Mouse (Mus musculus) liver, embryonic 14.5 days (tissue): ENCODE measurements around the gene Whrn. TPM values are rescaled to one million over a fixed set of nuclear protein-coding genes. Genes with fewer than 3 reads are reported as not detected.

Experiments used
- ATAC-seq: fragments of 200-750 bp; cut with Nextera tagmentation; 2 replicates; pipeline ENCODE4 v1.8.0; 2017; ENCODE audit warnings: moderate number of reproducible peaks, mild to moderate bottlenecking, moderate library complexity; ENCODE audit not compliant: insufficient read depth
- DNase-seq, 3 experiments: peaks; one replicate each; pipeline ENCODE4 v3.0.0-alpha.2; 2012 to 2013; ENCODE audit warnings: low read depth in 3 of 3, low spot score in 3 of 3
- H3K27ac ChIP-seq: fragments of 300-500 bp; sonication (generic); 2 replicates; pipeline ENCODE4 v1.5.1; 2014; ENCODE audit warnings: moderate library complexity, mild to moderate bottlenecking, control low read depth, inconsistent platforms
- H3K27me3 ChIP-seq: fragments of 300-500 bp; sonication (generic); 2 replicates; pipeline ENCODE4 v1.6.1; 2014; ENCODE audit warnings: mild to moderate bottlenecking, low read length, moderate library complexity; ENCODE audit not compliant: control insufficient read depth, insufficient read depth
- H3K36me3 ChIP-seq: fragments of 300-500 bp; sonication (generic); replicated peaks from 2 replicates; pipeline ENCODE4 v1.6.1; 2014; ENCODE audit warnings: low read depth; ENCODE audit not compliant: control insufficient read depth, insufficient read depth
- H3K4me1 ChIP-seq, 2 experiments: fragments of 200-500 bp in 1 of 2; fragments of 300-500 bp in 1 of 2; sonication (generic) in 1 of 2; replicated peaks; 2 replicates each; pipeline ENCODE4 v1.6.1; 2012 to 2014; ENCODE audit warnings: antibody characterized with exemption in 1 of 2, inconsistent platforms in 1 of 2, low read length in 1 of 2; ENCODE audit not compliant: control insufficient read depth in 2 of 2, insufficient read depth in 2 of 2
- H3K4me2 ChIP-seq: fragments of 300-500 bp; sonication (generic); 2 replicates; pipeline ENCODE4 v1.6.1; 2014; ENCODE audit warnings: low read depth, mild to moderate bottlenecking, control low read depth, moderate library complexity
- H3K4me3 ChIP-seq, 2 experiments: fragments of 200-500 bp in 1 of 2; fragments of 300-500 bp in 1 of 2; sonication (generic) in 1 of 2; 2 replicates each; pipeline ENCODE4 v1.5.1; 2012 to 2014; ENCODE audit warnings: low read depth in 2 of 2, low read length in 2 of 2, mild to moderate bottlenecking in 2 of 2, control low read depth in 1 of 2, inconsistent platforms in 1 of 2, moderate library complexity in 1 of 2; ENCODE audit not compliant: insufficient read depth in 1 of 2
- H3K9ac ChIP-seq: fragments of 300-500 bp; sonication (generic); replicated peaks from 2 replicates; pipeline ENCODE4 v1.6.1; 2014; ENCODE audit warnings: mild to moderate bottlenecking, control low read depth, moderate library complexity
- H3K9me3 ChIP-seq: fragments of 300-500 bp; sonication (generic); 2 replicates; pipeline ENCODE4 v1.6.1; 2016; ENCODE audit warnings: low read length, mixed read lengths; ENCODE audit not compliant: control insufficient read depth
- CTCF ChIP-seq: IDR thresholded peaks from 2 replicates; pipeline ENCODE4 v1.5.1; 2016; ENCODE audit warnings: antibody characterized with exemption, low read depth, control low read depth
- EP300 ChIP-seq: IDR thresholded peaks from 2 replicates; pipeline ENCODE4 v1.6.1; 2016; ENCODE audit warnings: antibody characterized with exemption, low read depth
- WGBS: fragments of 180-500 bp; shearing (Covaris S2); extraction: QIAGEN DNeasy Blood & Tissue Kit; methylation state at CpG from one replicate; pipeline ENCODE4 v1.1.7; 2014; ENCODE audit not compliant: insufficient replicate concordance; 5-methylcytosine and 5-hydroxymethylcytosine counted together
- polyA plus RNA-seq, 2 experiments: library from polyadenylated mRNA; depleted of rRNA in 1 of 2; stranded (reverse) in 1 of 2; unstranded in 1 of 2; fragments of >200 nt; fragmentation: Nextera tagmentation in 1 of 2; extraction: Ambion mirVana in 1 of 2; gene quantifications; 2 replicates each; pipeline versions ENCODE4 v1.2.1 to v1.2.3; 2012 to 2014

Gene Whrn
- polyA plus RNA-seq, 2 experiments, result 0.29 to 0.61 TPM

GRCm38 (mm10) chr4:63400541-63401306 is 95.1 kb downstream of the Whrn start:
- H3K36me3 ChIP-seq, result no peaks in the 10 kb centered on the region
- H3K9me3 ChIP-seq, result no peaks in the 10 kb centered on the region
- WGBS, result 42% methylated on average over 18 of the region's 18 CpGs
- 0 out of 2 replicates have a peak overlapping the region, but pooled peaks have one; percentile 8 for H3K4me2 ChIP-seq
- ATAC-seq (no peak), DNase-seq (no peak)
- H3K9ac ChIP-seq, result no peak overlapping the region
- no peaks in the 10 kb centered on the region for H3K27me3 ChIP-seq
- peaks cover 22 to 49% of the 10 kb centered on the region in 2 experiments; a peak in 3 of 4 replicates for H3K4me1 ChIP-seq
- no peak overlapping the region for H3K27ac ChIP-seq
- TF ChIP-seq CTCF, result no peak
- TF ChIP-seq EP300, result no peak
- H3K4me3 ChIP-seq, result peak overlapping the region in 1 of 2 experiments; percentile 9; a peak in 1 of 4 replicates

GRCm38 (mm10) chr4:63399691-63400270 is 96.0 kb downstream of the Whrn start:
- Histone ChIP-seq H3K9ac (no peak overlapping the region), H3K4me1 (peaks cover 19 to 42% of the 10 kb centered on the region in 2 experiments; a peak in 3 of 4 replicates), H3K27ac (no peak overlapping the region), H3K36me3 (no peaks in the 10 kb centered on the region), H3K4me2 (0 out of 2 replicates have a peak overlapping the region, but pooled peaks have one; percentile 8), H3K27me3 (no peaks in the 10 kb centered on the region), H3K4me3 (no peak overlapping the region), H3K9me3 (no peaks in the 10 kb centered on the region)
- 42% methylated on average over 8 of the region's 8 CpGs for WGBS
- DNase-seq (no peak), ATAC-seq (no peak)
- no peak for TF ChIP-seq CTCF
- TF ChIP-seq EP300, result no peak

- peaks cover 19 to 39% of the 10 kb centered on the region in 2 experiments; a peak in 3 of 4 replicates for H3K4me1 ChIP-seq
- no peaks in the 10 kb centered on the region for H3K36me3 ChIP-seq
- H3K4me2 ChIP-seq, result peak overlapping the region; percentile 3; the same call in 1 of the 2 replicates
- 33% methylated on average over 11 of the region's 11 CpGs for WGBS
- no peak overlapping the region for H3K4me3 ChIP-seq
- DNase-seq, result no peak
- TF ChIP-seq CTCF (no peak), EP300 (no peak)
- no peaks in the 10 kb centered on the region for H3K27me3 ChIP-seq
- H3K27ac ChIP-seq, result no peak overlapping the region
- no peaks in the 10 kb centered on the region for H3K9me3 ChIP-seq
- no peak overlapping the region for H3K9ac ChIP-seq
- ATAC-seq, result 0 out of 2 replicates have a peak, but pooled peaks have one; percentile 19
Observed at GRCm38 (mm10) chr4:63398854-63399609, 96.8 kb downstream of the Whrn start.

GRCm38 (mm10) chr4:63397981-63398537 is 97.7 kb downstream of the Whrn start:
- no peak overlapping the region for H3K4me2 ChIP-seq
- H3K4me3 ChIP-seq, result no peak overlapping the region
- no peak overlapping the region for H3K27ac ChIP-seq
- peaks cover 12 to 31% of the 10 kb centered on the region in 2 experiments; a peak in 3 of 4 replicates for H3K4me1 ChIP-seq
- no peaks in the 10 kb centered on the region for H3K9me3 ChIP-seq
- no peak for TF ChIP-seq EP300
- TF ChIP-seq CTCF, result no peak
- no peak overlapping the region for H3K9ac ChIP-seq
- no peaks in the 10 kb centered on the region for H3K27me3 ChIP-seq
- no peak for ATAC-seq
- H3K36me3 ChIP-seq, result no peaks in the 10 kb centered on the region; the same call in 1 of the 2 replicates
- 81% methylated on average over 10 of the region's 10 CpGs for WGBS
- no peak for DNase-seq
